Mouse (Mus musculus) CH12.LX (cell line): ENCODE measurements around the gene Dhx16. TPM values are rescaled to one million over a fixed set of nuclear protein-coding genes. Genes with fewer than 3 reads are reported as not detected.
A peak's percentile ranks its signal among the peaks of the same experiment; 100 is the strongest.

ENCODE experiments used
- DNase-seq: peaks from one replicate; pipeline ENCODE4 v3.0.0-alpha.2; 2013; ENCODE audit errors: extremely low read depth
- H3K27ac ChIP-seq: 2 replicates; pipeline ENCODE4 v1.5.1; 2012; ENCODE audit warnings: low read depth, mild to moderate bottlenecking, control low read depth, moderate library complexity; ENCODE audit not compliant: insufficient read depth
- H3K27me3 ChIP-seq: replicated peaks from 2 replicates; pipeline ENCODE3; 2012; ENCODE audit warnings: inconsistent platforms
- H3K36me3 ChIP-seq, 2 experiments: replicated peaks in 1 of 2; 2 replicates each; pipeline versions ENCODE3 to v1.6.1; 2012; ENCODE audit warnings: inconsistent platforms in 1 of 2, low read length in 1 of 2, mild to moderate bottlenecking in 1 of 2, mixed read lengths in 1 of 2, moderate library complexity in 1 of 2; ENCODE audit not compliant: control insufficient read depth in 1 of 2, insufficient read depth in 1 of 2
- H3K4me1 ChIP-seq, 2 experiments: 2 replicates each; pipeline ENCODE4 v1.6.1; 2012; ENCODE audit warnings: inconsistent platforms in 1 of 2, moderate library complexity in 1 of 2; ENCODE audit not compliant: insufficient read depth in 2 of 2, control insufficient read depth in 1 of 2
- H3K4me2 ChIP-seq: 2 replicates; pipeline ENCODE4 v1.6.1; 2012; ENCODE audit warnings: low read depth, mild to moderate bottlenecking, control low read depth; ENCODE audit not compliant: poor library complexity, insufficient read depth, severe bottlenecking
- H3K4me3 ChIP-seq, 3 experiments: fragments of 150-350 bp in 1 of 3; sonication (generic) in 1 of 3; replicated peaks in 1 of 3; 2 replicates each; pipeline versions ENCODE3 to v1.5.1; 2011 to 2012; ENCODE audit warnings: low read depth in 2 of 3, low read length in 2 of 3, mild to moderate bottlenecking in 2 of 3, moderate library complexity in 2 of 3, control low read depth in 1 of 3, improper control_type of control experiment in 1 of 3, inconsistent platforms in 1 of 3, mixed read lengths in 1 of 3; ENCODE audit not compliant: poor library complexity in 1 of 3
- H3K79me2 ChIP-seq: replicated peaks from 2 replicates; pipeline ENCODE4 v1.6.1; 2012; ENCODE audit warnings: mild to moderate bottlenecking, moderate library complexity; ENCODE audit not compliant: control insufficient read depth, poor library complexity, insufficient read depth, severe bottlenecking; ENCODE audit errors: extremely low read depth
- H3K9ac ChIP-seq: 2 replicates; pipeline ENCODE4 v1.6.1; 2012; ENCODE audit warnings: low read depth, mild to moderate bottlenecking, control low read depth, moderate library complexity; ENCODE audit not compliant: insufficient read depth
- H3K9me3 ChIP-seq: replicated peaks from 2 replicates; pipeline ENCODE3; 2012; ENCODE audit warnings: low read length, inconsistent platforms, mixed read lengths
- CTCF ChIP-seq, 2 experiments: IDR thresholded peaks in 1 of 2; conservative IDR thresholded peaks in 1 of 2; 2 replicates each; pipeline ENCODE4 v1.5.1; 2011 to 2012; ENCODE audit warnings: low read depth in 2 of 2, low read length in 2 of 2, improper control_type of control experiment in 1 of 2, inconsistent platforms in 1 of 2, mild to moderate bottlenecking in 1 of 2, moderate library complexity in 1 of 2
- E2F4 ChIP-seq: IDR thresholded peaks from 2 replicates; pipeline ENCODE4 v1.6.1; 2011; ENCODE audit warnings: low read depth, low read length, improper control_type of control experiment; ENCODE audit not compliant: insufficient replicate concordance
- ELF1 ChIP-seq: IDR thresholded peaks from 2 replicates; pipeline ENCODE4 v1.6.1; 2014; ENCODE audit warnings: low read depth, mild to moderate bottlenecking, inconsistent platforms, low read length, improper control_type of control experiment
- HCFC1 ChIP-seq: IDR thresholded peaks from 2 replicates; pipeline ENCODE4 v1.6.1; 2012; ENCODE audit warnings: low read depth, mild to moderate bottlenecking, inconsistent platforms, low read length, improper control_type of control experiment
- MAFK ChIP-seq: IDR thresholded peaks from 2 replicates; pipeline ENCODE4 v1.6.1; 2011; ENCODE audit warnings: low read length, improper control_type of control experiment; ENCODE audit not compliant: insufficient replicate concordance
- MAX ChIP-seq: IDR thresholded peaks from 2 replicates; pipeline ENCODE4 v1.6.1; 2011; ENCODE audit warnings: low read length, improper control_type of control experiment
- MAZ ChIP-seq: IDR thresholded peaks from 2 replicates; pipeline ENCODE4 v1.6.1; 2012; ENCODE audit warnings: low read depth, mild to moderate bottlenecking, inconsistent platforms, low read length, improper control_type of control experiment, moderate library complexity
- MEF2A ChIP-seq: IDR thresholded peaks from 2 replicates; pipeline ENCODE4 v1.6.1; 2014; ENCODE audit warnings: low read depth, mild to moderate bottlenecking, inconsistent platforms, low read length, improper control_type of control experiment, borderline replicate concordance
- MXI1 ChIP-seq: IDR thresholded peaks from 2 replicates; pipeline ENCODE4 v1.6.1; 2011; ENCODE audit warnings: mild to moderate bottlenecking, low read depth, low read length, improper control_type of control experiment
- NELFE ChIP-seq: IDR thresholded peaks from 2 replicates; pipeline ENCODE4 v1.6.1; 2011; ENCODE audit warnings: low read depth, low read length, improper control_type of control experiment
- PAX5 ChIP-seq: IDR thresholded peaks from 2 replicates; pipeline ENCODE4 v1.6.1; 2012; ENCODE audit warnings: low read length, inconsistent platforms, mixed read lengths
- POLR2A ChIP-seq: IDR thresholded peaks from 2 replicates; pipeline ENCODE4 v1.6.1; 2011; ENCODE audit warnings: low read depth, mild to moderate bottlenecking, improper control_type of control experiment, low read length
- RAD21 ChIP-seq: IDR thresholded peaks from 2 replicates; pipeline ENCODE4 v1.6.1; 2011; ENCODE audit warnings: low read depth, mild to moderate bottlenecking, low read length, improper control_type of control experiment, moderate library complexity
- SIN3A ChIP-seq: IDR thresholded peaks from 2 replicates; pipeline ENCODE4 v1.6.1; 2012; ENCODE audit warnings: low read length, improper control_type of control experiment, inconsistent platforms
- USF2 ChIP-seq: conservative IDR thresholded peaks from 2 replicates; pipeline ENCODE4 v1.6.1; 2011; ENCODE audit warnings: low read depth, low read length, improper control_type of control experiment
- ZKSCAN1 ChIP-seq: IDR thresholded peaks from 2 replicates; pipeline ENCODE4 v1.6.1; 2012; ENCODE audit warnings: low read depth, inconsistent platforms, low read length, improper control_type of control experiment, borderline replicate concordance
- ZMIZ1 ChIP-seq: IDR thresholded peaks from 2 replicates; pipeline ENCODE4 v1.6.1; 2012; ENCODE audit warnings: low read depth, mild to moderate bottlenecking, inconsistent platforms, low read length, improper control_type of control experiment
- dilution Hi-C: fragments of 300-500 bp; cut with MboI; formaldehyde crosslinking; loops from 2 replicates; pipeline ENCODE4 v1.14.3; 2020; ENCODE audit warnings: low sequenced_read_pairs; ENCODE audit not compliant: extremely low pct_unique_long_range_greater_than_20kb, extremely low pct_ligation_motif_present
- in situ Hi-C: fragments of 300-500 bp; cut with MboI; formaldehyde crosslinking; loops from 3 replicates; pipeline ENCODE4 v1.14.3; 2019; ENCODE audit warnings: low sequenced_read_pairs, low pct_ligation_motif_present, low pct_unique_long_range_greater_than_20kb, mixed read lengths
- polyA plus RNA-seq: library from polyadenylated mRNA; unstranded; fragments of >175 nt; gene quantifications from 2 replicates; pipeline ENCODE4 v1.2.1, GENCODE M21; 2012; ENCODE audit warnings: low read depth; ENCODE audit not compliant: insufficient read length
- total RNA-seq, 2 experiments: library from RNA; depleted of rRNA; stranded (reverse); fragments of 300-350 nt in 1 of 2; fragments of >200 nt in 1 of 2; gene quantifications; 2 replicates each; pipeline ENCODE4 v1.2.3; 2012 to 2014

Gene Dhx16
- total and polyA plus RNA-seq, 3 experiments, result 74.8 to 107 (median 75.3) TPM

GRCm38 (mm10) chr17:35868165-35868820 is 11.3 kb upstream of the Dhx16 start:
- H3K36me3 ChIP-seq, result peaks cover 0 to 16% of the 10 kb centered on the region in 2 experiments
- dilution Hi-C loops (no loop called here), in situ Hi-C loops (loop anchor here (10.0 kb wide), 1 partner anchor 133 kb away; no protein-coding TSS in a partner anchor)

GRCm38 (mm10) chr17:35868961-35869345 is 10.7 kb upstream of the Dhx16 start:
- H3K4me3 ChIP-seq, result peak overlapping the region; percentile 63 to 99 (median 74)
- peaks cover 51% of the 10 kb centered on the region for H3K79me2 ChIP-seq
- no peak for DNase-seq
- H3K27ac ChIP-seq, result peak overlapping the region; percentile 83
- peaks cover 0 to 21% of the 10 kb centered on the region in 2 experiments for H3K36me3 ChIP-seq
- dilution Hi-C loops, result no loop called here
- peaks cover 0 to 32% of the 10 kb centered on the region in 2 experiments; a peak in 2 of 4 replicates for H3K4me1 ChIP-seq
- peaks cover 4% of the 10 kb centered on the region for H3K9me3 ChIP-seq
- in situ Hi-C loops, result loop anchor here (10.0 kb wide), 1 partner anchor 134 kb away; no protein-coding TSS in a partner anchor
- H3K4me2 ChIP-seq, result peak overlapping the region; percentile 85
- no peaks in the 10 kb centered on the region for H3K27me3 ChIP-seq
- H3K9ac ChIP-seq, result peak overlapping the region; percentile 69
- TF ChIP-seq ELF1 (no peak), RAD21 (no peak), MAX (no peak), MAFK (no peak), SIN3A (0 out of 2 replicates have a peak, but pooled peaks have one; percentile 19), CTCF (conservative IDR thresholded peaks at IDR 0.05 in 1 of 2, IDR thresholded peaks at IDR 0.05 in 1 of 2; ENCODE audit: low read depth in 2 of 2, low read length in 2 of 2) (no peak), ZKSCAN1 (no peak), E2F4 (no peak)

More at GRCm38 (mm10) chr17:35868165-35868820, 11.3 kb upstream of the Dhx16 start:
- peak overlapping the region; percentile 69 for H3K9ac ChIP-seq
- DNase-seq, result peak; percentile 68
- peaks cover 0 to 25% of the 10 kb centered on the region in 2 experiments; a peak in 2 of 4 replicates for H3K4me1 ChIP-seq
- H3K27me3 ChIP-seq, result no peaks in the 10 kb centered on the region
- H3K79me2 ChIP-seq, result peaks cover 47% of the 10 kb centered on the region
- H3K4me3 ChIP-seq, result peak overlapping the region; percentile 63 to 99 (median 74)
- peak overlapping the region; percentile 83 for H3K27ac ChIP-seq
- H3K4me2 ChIP-seq, result peak overlapping the region; percentile 91
- TF ChIP-seq PAX5 (no peak), CTCF (conservative IDR thresholded peaks at IDR 0.05 in 1 of 2, IDR thresholded peaks at IDR 0.05 in 1 of 2; ENCODE audit: low read depth in 2 of 2, low read length in 2 of 2) (peak in 1 of 2 experiments; percentile 27; a peak in 2 of 4 replicates), SIN3A (no peak; the same call in none of the 2 replicates), NELFE (0 out of 2 replicates have a peak, but pooled peaks have one; percentile 49), ELF1 (peak; percentile 71), ZMIZ1 (0 out of 2 replicates have a peak, but pooled peaks have one; percentile 21), POLR2A (peak; percentile 56), HCFC1 (peak; percentile 59), USF2 (no peak), MEF2A (0 out of 2 replicates have a peak, but pooled peaks have one; percentile 9), MXI1 (peak; percentile 47; the same call in 1 of the 2 replicates), MAZ (peak; percentile 15; the same call in 1 of the 2 replicates)
- TF ChIP-seq, all 38 proteins: peak for 9
- peaks cover 4% of the 10 kb centered on the region for H3K9me3 ChIP-seq
